Mouse (Mus musculus): ENCODE data around the gene Gsk3a.
A peak's percentile ranks its signal among the peaks of the same experiment; 100 is the strongest.
"Not testable (repeated sequence)": the region's sequence is repeated elsewhere in the genome, so short reads cannot be mapped to it uniquely, and the experiment has no call there.

The Gsk3a gene

GRCm38 (mm10) chr7:25272445-25273258 lies 35.0 kb upstream of the Gsk3a start:
- peak; percentile 62 for DNase-seq

DNA sequence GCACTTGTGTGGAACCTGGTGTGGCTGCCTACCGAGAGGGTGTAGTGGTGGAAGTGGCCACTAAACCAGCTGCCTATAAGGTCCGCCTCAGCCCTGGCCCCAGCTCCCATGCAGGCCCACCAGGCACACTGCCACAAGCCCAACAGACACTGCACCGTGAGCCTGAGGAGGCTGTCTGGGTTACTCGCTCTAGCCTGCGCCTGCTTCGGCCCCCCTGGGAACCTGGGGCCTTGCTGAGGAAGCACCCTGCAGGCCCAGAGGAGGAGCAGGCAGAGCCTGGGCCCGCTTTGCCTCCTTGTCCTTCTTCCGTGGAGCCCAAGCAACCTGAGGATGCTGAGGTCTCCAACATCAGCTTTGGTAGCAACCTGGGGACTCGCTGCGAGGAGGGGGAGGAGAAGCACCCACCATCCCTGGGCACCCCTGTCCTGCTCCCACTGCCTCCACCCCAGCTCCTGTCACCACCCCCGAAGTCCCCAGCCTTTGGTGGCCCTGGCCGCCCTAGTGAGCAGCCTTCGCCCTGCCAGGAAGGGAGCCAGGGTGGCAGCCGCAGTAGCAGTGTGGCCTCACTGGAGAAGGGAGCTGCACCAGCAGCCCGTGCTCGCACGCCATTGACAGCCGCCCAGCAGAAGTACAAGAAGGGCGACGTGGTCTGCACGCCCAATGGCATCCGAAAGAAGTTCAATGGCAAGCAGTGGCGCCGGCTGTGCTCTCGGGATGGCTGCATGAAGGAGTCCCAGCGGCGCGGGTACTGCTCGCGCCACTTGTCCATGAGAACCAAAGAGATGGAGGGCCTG lies 34.2 kb upstream of the Gsk3a start:
- DNase-seq = peak; percentile 67

- peak; percentile 61 for DNase-seq
Measured at GRCm38 (mm10) chr7:25270652-25271633, 33.3 kb upstream of the Gsk3a start.

GRCm38 (mm10) chr7:25269545-25270271 lies 32.1 kb upstream of the Gsk3a start:
- DNase-seq = peak; percentile 69

DNA sequence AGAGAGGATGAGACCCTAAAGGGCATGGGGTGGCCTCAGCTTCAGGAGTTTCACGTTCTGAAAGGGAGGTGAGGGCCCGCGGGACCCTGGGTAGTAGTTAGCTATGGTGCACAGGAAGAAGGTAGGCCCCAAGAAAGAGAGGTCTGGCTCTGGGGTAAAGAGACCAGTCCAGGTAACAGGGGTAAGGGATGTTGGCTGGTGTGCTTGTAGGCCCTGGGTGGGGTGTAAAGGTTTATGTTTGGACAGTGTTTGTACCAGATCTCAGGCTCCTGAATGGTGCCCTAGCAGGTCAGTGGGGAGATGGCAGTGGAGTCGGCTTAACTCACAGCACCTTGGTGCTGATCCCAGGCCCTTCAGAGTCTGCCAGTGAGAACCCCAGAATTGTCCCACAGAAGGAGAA lies 31.4 kb upstream of the Gsk3a start:
- DNase-seq = peak; percentile 67

DNA sequence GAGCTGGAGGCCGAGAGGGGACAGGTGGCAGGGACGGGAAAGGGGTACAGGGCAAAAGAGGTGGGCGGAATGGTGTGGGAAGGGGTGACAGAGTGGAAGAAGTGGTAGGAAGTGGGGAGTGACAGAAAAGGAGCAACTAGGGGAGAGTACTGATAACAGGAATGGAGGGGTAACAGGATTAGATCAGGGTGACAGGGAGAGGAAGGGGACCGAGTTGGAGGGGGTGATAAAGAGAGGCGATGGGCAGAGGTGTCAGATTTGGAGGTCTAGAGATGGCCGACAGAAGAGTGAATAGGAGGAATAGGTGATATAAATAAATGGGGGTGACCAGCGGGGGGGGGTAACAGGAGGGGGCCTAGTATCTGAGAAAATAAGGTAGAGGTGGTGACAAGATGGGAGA lies 30.9 kb upstream of the Gsk3a start:
- DNase-seq = no peak

- DNase-seq = peak; percentile 100
Measured at GRCm38 (mm10) chr7:25267751-25268463, 30.3 kb upstream of the Gsk3a start.

DNA sequence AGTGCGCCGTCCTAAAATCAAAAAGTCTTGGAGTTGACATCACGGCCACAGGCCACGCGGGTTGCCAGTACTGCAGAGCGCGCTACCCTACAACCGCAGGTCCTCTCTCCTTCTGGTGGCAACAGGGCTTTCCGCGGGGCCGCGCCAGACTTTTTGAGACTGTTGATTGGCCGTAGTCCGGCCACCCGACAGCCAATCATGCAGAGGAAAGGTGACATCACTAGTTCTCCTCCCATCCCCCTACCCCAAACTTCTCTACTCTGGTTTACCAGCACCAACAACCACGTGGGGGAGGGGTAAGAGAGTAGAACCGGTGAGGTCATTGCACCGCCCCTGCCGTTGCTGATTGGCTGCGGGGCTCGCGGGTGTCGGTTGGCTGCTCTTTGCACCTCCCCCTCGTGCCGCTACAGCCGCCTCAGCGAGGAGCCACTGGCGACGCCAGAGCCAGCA lies 29.7 kb upstream of the Gsk3a start, which contains the start of gene Cic:
TSS of gene Cic (plus strand) at position 404 of the 450 bp plus-strand sequence.
- DNase-seq = peak; percentile 100

DNA sequence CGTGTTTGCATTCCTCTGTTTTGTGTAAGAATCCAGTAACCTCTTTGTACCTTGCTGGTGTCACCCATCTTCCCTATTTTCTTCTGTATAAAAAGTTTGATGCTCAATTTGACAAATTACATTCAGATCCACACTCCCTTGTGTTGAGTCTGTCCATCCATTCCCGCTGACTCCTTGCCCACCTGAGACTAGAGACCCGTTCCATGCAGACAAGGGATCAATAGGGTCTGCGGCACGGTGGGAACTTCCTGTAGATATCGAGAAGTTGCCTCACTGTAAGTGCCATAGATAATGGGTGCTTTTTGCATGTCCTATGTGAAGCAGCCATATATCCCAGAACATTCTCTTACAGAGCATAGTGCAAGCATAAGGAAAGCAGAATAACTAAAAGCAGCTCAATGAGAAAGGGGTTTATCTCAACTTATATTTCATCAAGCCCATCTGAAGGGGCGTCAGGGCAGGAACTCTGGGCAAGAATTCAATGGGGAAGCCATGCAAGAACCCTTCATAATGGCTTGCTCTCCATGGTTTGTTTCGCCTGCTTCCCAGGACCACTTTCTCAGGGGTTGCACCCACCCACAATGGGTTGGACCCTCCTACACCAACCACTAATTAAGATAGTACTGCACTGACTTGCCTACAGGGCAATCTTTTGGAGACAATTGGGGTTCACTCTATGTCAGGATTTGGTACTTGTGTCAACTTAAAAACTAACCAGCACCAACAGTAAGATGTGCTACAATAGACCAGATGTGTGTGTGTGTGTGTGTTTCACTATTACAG lies 28.7 kb upstream of the Gsk3a start:
- peak; percentile 67 for DNase-seq

DNA sequence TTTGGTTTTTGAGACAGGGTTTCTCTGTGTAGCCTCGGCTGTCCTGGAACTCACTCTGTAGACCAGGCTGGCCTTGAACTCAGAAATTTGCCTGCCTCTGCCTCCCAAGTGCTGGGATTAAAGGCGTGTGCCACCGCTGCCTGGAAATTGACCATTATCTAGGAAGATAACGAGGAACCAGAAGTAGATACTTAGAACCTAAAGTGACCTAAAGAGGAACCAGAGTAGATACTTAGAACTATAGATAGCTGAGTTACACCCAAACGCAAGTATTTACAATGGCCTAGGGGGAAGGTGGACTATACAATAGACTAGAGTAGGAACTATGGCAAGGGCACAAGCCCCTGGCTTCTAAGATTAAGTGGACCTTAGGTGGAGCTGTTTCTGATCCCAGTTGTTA lies 28.1 kb upstream of the Gsk3a start:
- not testable (repeated sequence) for DNase-seq

- peak; percentile 33 for DNase-seq
Measured at GRCm38 (mm10) chr7:25263968-25264870, 26.6 kb upstream of the Gsk3a start.

DNA sequence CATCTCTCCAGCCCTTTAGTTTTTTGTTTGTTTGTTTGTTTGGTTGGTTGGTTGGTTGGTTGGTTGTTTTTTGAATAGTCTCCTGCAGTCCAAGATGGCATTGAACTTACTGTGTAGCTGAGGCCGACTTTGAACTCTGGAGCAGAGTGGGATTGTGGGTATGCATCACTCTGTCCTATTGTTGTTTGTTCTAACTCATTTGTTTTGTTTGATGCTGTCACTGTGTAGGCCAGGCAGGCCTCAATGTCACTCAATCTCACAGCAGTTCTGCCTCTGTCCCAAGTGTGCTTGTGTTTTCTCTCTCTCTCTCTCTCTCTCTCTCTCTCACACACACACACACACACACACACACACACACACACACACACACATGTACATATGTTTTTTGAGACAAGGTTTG lies 24.2 kb upstream of the Gsk3a start:
- DNase-seq = no peak

- no peak for DNase-seq
Measured at GRCm38 (mm10) chr7:25251822-25252221, 14.2 kb upstream of the Gsk3a start.

DNA sequence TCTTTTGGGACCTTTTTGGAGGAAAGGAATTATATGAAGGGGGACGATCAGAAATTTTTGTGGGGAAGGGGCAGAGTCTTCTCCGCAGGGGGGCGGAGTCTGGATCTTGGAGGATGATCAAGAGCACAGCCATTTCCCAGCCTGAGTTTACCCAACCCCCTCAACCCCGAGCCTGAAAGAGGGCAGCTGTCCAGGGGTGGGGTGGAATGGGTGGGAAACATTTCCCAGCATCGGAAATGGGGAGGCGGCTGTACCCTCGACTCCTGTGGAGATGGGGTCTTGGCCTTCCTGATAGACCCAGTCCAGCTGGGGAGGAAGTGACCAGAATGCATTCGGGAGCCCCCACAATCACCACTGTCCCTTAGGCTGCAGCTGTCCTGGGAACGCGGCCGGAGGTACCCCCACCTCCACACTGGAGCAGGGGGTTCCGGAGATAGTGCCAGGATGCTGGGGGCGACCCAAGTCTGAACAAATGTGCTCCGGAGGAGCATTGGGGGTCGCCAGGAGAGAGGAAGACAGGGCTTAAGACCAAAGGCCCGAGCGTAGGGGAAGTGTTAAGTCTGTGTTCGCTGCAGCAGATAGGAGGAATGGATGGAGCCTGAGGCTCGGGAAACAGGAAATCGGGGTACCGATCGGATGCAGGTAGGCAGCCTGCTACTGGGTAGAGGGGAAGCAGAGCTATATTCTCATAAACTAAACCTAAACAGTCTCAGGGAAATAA lies 13.6 kb upstream of the Gsk3a start:
- DNase-seq = peak; percentile 80

GRCm38 (mm10) chr7:25250141-25250972 lies 12.7 kb upstream of the Gsk3a start, which contains the start of gene Erf:
Erf (minus strand) TSS chr7:25250761.
- peak; percentile 92 for DNase-seq

DNA sequence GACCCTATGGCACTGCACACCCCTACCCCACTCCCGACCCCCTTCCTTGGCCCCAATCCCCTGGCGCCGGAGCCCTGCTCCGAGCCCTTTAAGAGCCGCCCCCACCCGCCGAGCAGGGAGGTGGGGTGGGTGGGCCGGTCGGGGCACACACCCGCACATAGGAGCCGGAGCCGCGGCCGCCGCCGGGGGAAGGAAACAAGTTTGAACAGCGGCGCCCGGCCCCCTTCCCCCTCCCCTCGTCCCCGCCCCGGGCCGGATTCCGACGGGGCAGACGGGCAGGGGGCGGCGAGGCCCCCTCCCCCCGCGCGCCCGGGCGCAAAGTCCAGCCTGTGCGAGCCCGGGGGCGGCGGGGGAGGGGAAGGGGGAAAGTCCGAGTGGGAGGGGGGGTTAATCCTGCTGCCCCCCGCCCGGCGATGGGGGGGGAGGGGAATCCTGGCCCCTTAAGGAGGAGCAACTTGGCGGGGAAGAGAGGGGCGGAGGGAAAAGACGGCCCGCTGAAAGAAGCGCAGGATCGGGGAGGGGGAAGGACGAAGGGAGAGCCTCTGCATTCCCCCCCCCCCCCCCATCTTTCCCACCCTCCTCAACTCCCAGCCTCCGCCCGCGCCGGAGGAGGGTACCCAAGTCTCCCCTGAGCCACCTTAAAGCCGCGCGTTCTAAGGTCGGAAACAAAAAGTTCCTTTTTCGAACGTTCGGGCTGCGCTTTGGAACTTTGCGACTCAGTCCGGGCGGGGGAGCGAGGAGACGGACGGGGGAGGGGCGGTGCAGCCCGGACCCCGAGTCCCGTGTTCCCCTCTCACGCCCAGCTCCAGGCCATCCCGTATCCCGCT lies 11.9 kb upstream of the Gsk3a start:
- DNase-seq = peak; percentile 78

Data from cerebellum, adult 9-11 months (tissue).